Mouse (Mus musculus): ENCODE results near the gene Cdh13.

GRCm38 (mm10) chr8:119323215-119323614, 1039.7 kb downstream of the Cdh13 start:
- TF ChIP-seq FLI1 (IDR thresholded peaks at IDR 0.05; ENCODE audit: low read length), result no peak
- no peak for TF ChIP-seq GATA1 (IDR thresholded peaks at IDR 0.05; ENCODE audit: borderline replicate concordance, low read length)

Measured in megakaryocyte, embryonic 14.5 days (primary cell).